Mouse (Mus musculus) kidney, adult 2 months (tissue): ENCODE measurements around the gene Zfp950. TPM values are rescaled to one million over a fixed set of nuclear protein-coding genes. Genes with fewer than 3 reads are reported as not detected.

Source experiments
- DNase-seq: peaks from one replicate; pipeline ENCODE4 v3.0.0; 2021
- H3K27ac ChIP-seq: fragments of 200-500 bp; 2 replicates; pipeline ENCODE4 v1.5.1; 2012; ENCODE audit warnings: low read depth, low read length, control low read depth, inconsistent platforms; ENCODE audit not compliant: insufficient read depth
- H3K27me3 ChIP-seq: fragments of 200-500 bp; replicated peaks from 2 replicates; pipeline ENCODE4 v1.6.1; 2012; ENCODE audit warnings: mild to moderate bottlenecking, moderate library complexity, low read length, inconsistent platforms; ENCODE audit not compliant: control insufficient read depth, insufficient read depth
- H3K36me3 ChIP-seq: fragments of 200-500 bp; 2 replicates; pipeline ENCODE4 v1.6.1; 2012; ENCODE audit warnings: mild to moderate bottlenecking, moderate library complexity, low read length, inconsistent platforms; ENCODE audit not compliant: control insufficient read depth, insufficient read depth
- H3K4me1 ChIP-seq: fragments of 200-500 bp; 2 replicates; pipeline ENCODE4 v1.6.1; 2011; ENCODE audit warnings: low read length; ENCODE audit not compliant: control insufficient read depth, insufficient read depth
- H3K4me3 ChIP-seq: fragments of 200-500 bp; 2 replicates; pipeline ENCODE4 v1.5.1; 2011; ENCODE audit warnings: mild to moderate bottlenecking, low read depth, low read length, control low read depth; ENCODE audit not compliant: insufficient read depth
- CTCF ChIP-seq: fragments of 200-500 bp; conservative IDR thresholded peaks from 2 replicates; pipeline ENCODE4 v1.5.1; 2011; ENCODE audit warnings: low read depth, mild to moderate bottlenecking, control low read depth, low read length, moderate library complexity, mixed read lengths; ENCODE audit not compliant: insufficient read depth, insufficient read length
- POLR2A ChIP-seq: fragments of 200-500 bp; IDR thresholded peaks from one replicate; pipeline ENCODE4 v1.6.1; 2011; ENCODE audit warnings: low read depth, low read length, control low read depth
- WGBS: fragments of 180-500 bp; shearing (Covaris S2); methylation state at CpG from one replicate; pipeline ENCODE4 v1.1.7; 2018; 5-methylcytosine and 5-hydroxymethylcytosine counted together
- polyA plus RNA-seq: library from polyadenylated mRNA; depleted of rRNA; stranded (reverse); fragments of >200 nt; gene quantifications from 2 replicates; pipeline ENCODE4 v1.2.3, GENCODE M21; 2012

The Zfp950 gene
- polyA plus RNA-seq, 1 experiment, result 5.1 TPM

GRCm38 (mm10) chr19:61064386-61064785 is 76.3 kb downstream of the Zfp950 start:
- 95% methylated on average over 3 of the region's 3 CpGs for WGBS

GRCm38 (mm10) chr19:61057581-61057980 is 83.1 kb downstream of the Zfp950 start:
- H3K4me3 ChIP-seq, result no peak overlapping the region
- peak; percentile 87 for DNase-seq
- H3K4me1 ChIP-seq, result peaks cover 7% of the 10 kb centered on the region; the same call in 1 of the 2 replicates
- H3K27ac ChIP-seq, result peak overlapping the region; percentile 81; the same call in 1 of the 2 replicates
- 27% methylated on average over 3 of the region's 3 CpGs for WGBS
- no peaks in the 10 kb centered on the region for H3K36me3 ChIP-seq
- H3K27me3 ChIP-seq, result no peaks in the 10 kb centered on the region
- TF ChIP-seq CTCF (no peak), POLR2A (no peak)

More at GRCm38 (mm10) chr19:61064386-61064785, 76.3 kb downstream of the Zfp950 start:
- Histone ChIP-seq H3K27ac (no peak overlapping the region), H3K36me3 (no peaks in the 10 kb centered on the region; the same call in 1 of the 2 replicates), H3K4me1 (peaks cover 7% of the 10 kb centered on the region; the same call in 1 of the 2 replicates), H3K4me3 (no peak overlapping the region), H3K27me3 (no peaks in the 10 kb centered on the region)
- no peak for TF ChIP-seq POLR2A
- no peak for TF ChIP-seq CTCF
- DNase-seq, result no peak

GRCm38 (mm10) chr19:61056783-61057410 is 83.7 kb downstream of the Zfp950 start:
- no peak for DNase-seq
- TF ChIP-seq CTCF (no peak), POLR2A (no peak)
- Histone ChIP-seq H3K4me1 (peaks cover 7% of the 10 kb centered on the region; the same call in 1 of the 2 replicates), H3K27me3 (no peaks in the 10 kb centered on the region), H3K27ac (peak overlapping the region; percentile 81), H3K36me3 (no peaks in the 10 kb centered on the region), H3K4me3 (no peak overlapping the region)
- 53% methylated on average over 5 of the region's 5 CpGs for WGBS

GRCm38 (mm10) chr19:61052786-61053185 is 87.9 kb downstream of the Zfp950 start:
- no peak overlapping the region for H3K4me3 ChIP-seq
- DNase-seq, result no peak
- no peaks in the 10 kb centered on the region; the same call in 1 of the 2 replicates for H3K4me1 ChIP-seq
- H3K27me3 ChIP-seq, result no peaks in the 10 kb centered on the region
- TF ChIP-seq CTCF, result no peak
- no peak for TF ChIP-seq POLR2A
- no peaks in the 10 kb centered on the region for H3K36me3 ChIP-seq
- H3K27ac ChIP-seq, result no peak overlapping the region

- H3K36me3 ChIP-seq, result no peaks in the 10 kb centered on the region
- TF ChIP-seq CTCF (no peak), POLR2A (no peak)
- DNase-seq, result no peak
- H3K27ac ChIP-seq, result no peak overlapping the region
- no peaks in the 10 kb centered on the region; the same call in 1 of the 2 replicates for H3K4me1 ChIP-seq
- H3K4me3 ChIP-seq, result no peak overlapping the region
- no peaks in the 10 kb centered on the region for H3K27me3 ChIP-seq
Observed at GRCm38 (mm10) chr19:61052008-61052407, 88.6 kb downstream of the Zfp950 start.

- Histone ChIP-seq H3K27ac (no peak overlapping the region), H3K36me3 (no peaks in the 10 kb centered on the region), H3K27me3 (no peaks in the 10 kb centered on the region), H3K4me1 (no peaks in the 10 kb centered on the region; the same call in 1 of the 2 replicates), H3K4me3 (no peak overlapping the region)
- no peak for DNase-seq
- TF ChIP-seq POLR2A (no peak), CTCF (no peak)
- WGBS, result 92% methylated on average over 1 of the region's 1 CpGs
Observed at GRCm38 (mm10) chr19:61051151-61051550, 89.5 kb downstream of the Zfp950 start.

- Histone ChIP-seq H3K4me1 (no peaks in the 10 kb centered on the region; the same call in 1 of the 2 replicates), H3K27ac (no peak overlapping the region), H3K27me3 (no peaks in the 10 kb centered on the region), H3K36me3 (no peaks in the 10 kb centered on the region; the same call in 1 of the 2 replicates), H3K4me3 (no peak overlapping the region)
- 23% methylated on average over 1 of the region's 1 CpGs for WGBS
- TF ChIP-seq CTCF (no peak), POLR2A (no peak)
- peak; percentile 23 for DNase-seq
Observed at GRCm38 (mm10) chr19:61049413-61049812, 91.2 kb downstream of the Zfp950 start.
